Mouse (Mus musculus) liver, embryonic 12.5 days (tissue): ENCODE results near the gene Fads1. TPM values are rescaled to one million over a fixed set of nuclear protein-coding genes. Genes with fewer than 3 reads are reported as not detected.

Experiments used
- ATAC-seq: fragments of 200-750 bp; cut with Nextera tagmentation; 2 replicates; pipeline ENCODE4 v1.8.0; 2017; ENCODE audit warnings: moderate number of reproducible peaks, mild to moderate bottlenecking, moderate library complexity
- H3K27ac ChIP-seq: fragments of 300-500 bp; sonication (generic); 2 replicates; pipeline ENCODE4 v1.5.1; 2016; ENCODE audit warnings: mild to moderate bottlenecking
- H3K27me3 ChIP-seq: fragments of 300-500 bp; sonication (generic); replicated peaks from 2 replicates; pipeline ENCODE4 v1.6.1; 2016; ENCODE audit warnings: mild to moderate bottlenecking, moderate library complexity
- H3K36me3 ChIP-seq: fragments of 300-500 bp; sonication (generic); 2 replicates; pipeline ENCODE4 v1.6.1; 2016; ENCODE audit warnings: mild to moderate bottlenecking, moderate library complexity
- H3K4me1 ChIP-seq: fragments of 300-500 bp; sonication (generic); 2 replicates; pipeline ENCODE4 v1.6.1; 2016
- H3K4me2 ChIP-seq: fragments of 300-500 bp; sonication (generic); 2 replicates; pipeline ENCODE4 v1.6.1; 2016; ENCODE audit warnings: mild to moderate bottlenecking, moderate library complexity
- H3K4me3 ChIP-seq: fragments of 300-500 bp; sonication (generic); 2 replicates; pipeline ENCODE4 v1.5.1; 2016; ENCODE audit warnings: mild to moderate bottlenecking, moderate library complexity
- H3K9ac ChIP-seq: fragments of 300-500 bp; sonication (generic); 2 replicates; pipeline ENCODE4 v1.6.1; 2016; ENCODE audit warnings: mild to moderate bottlenecking, moderate library complexity
- H3K9me3 ChIP-seq: fragments of 300-500 bp; sonication (generic); replicated peaks from 2 replicates; pipeline ENCODE4 v1.6.1; 2016; ENCODE audit warnings: mild to moderate bottlenecking, moderate library complexity
- WGBS: fragments of 180-500 bp; shearing (Covaris S2); methylation state at CpG from one replicate; pipeline ENCODE4 v1.1.7; 2016; ENCODE audit not compliant: insufficient replicate concordance; 5-methylcytosine and 5-hydroxymethylcytosine counted together
- polyA plus RNA-seq: library from polyadenylated mRNA; unstranded; fragments of >200 nt; fragmentation: Nextera tagmentation; extraction: Ambion mirVana; gene quantifications from 2 replicates; pipeline ENCODE4 v1.2.1, GENCODE M21; 2016

The Fads1 gene
- polyA plus RNA-seq, 1 experiment from 2014 or later, result 86.4 TPM

DNA sequence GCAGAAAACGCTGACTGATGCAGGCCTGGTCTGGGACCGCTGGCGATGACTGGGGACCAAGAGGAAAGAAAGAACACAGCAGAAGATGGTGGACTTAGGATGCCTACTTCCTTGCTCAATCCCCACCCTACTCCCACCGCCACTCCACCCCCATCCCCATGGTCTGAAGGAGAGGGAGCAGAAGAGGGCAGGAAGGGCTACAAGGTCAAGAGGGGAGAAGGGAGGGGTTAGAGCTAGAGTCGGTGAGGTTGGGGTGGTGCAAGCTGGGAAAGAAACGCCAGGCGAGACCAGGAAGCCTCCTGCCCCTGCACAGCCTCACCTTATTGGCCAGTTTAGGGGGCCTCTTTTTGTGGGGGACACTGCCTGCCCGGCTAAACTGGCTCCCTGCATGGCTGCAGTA lies 33.4 kb downstream of the Fads1 start:
- H3K36me3 ChIP-seq, result peaks cover 55% of the 10 kb centered on the region
- WGBS, result 57% methylated on average over 8 of the region's 8 CpGs

DNA sequence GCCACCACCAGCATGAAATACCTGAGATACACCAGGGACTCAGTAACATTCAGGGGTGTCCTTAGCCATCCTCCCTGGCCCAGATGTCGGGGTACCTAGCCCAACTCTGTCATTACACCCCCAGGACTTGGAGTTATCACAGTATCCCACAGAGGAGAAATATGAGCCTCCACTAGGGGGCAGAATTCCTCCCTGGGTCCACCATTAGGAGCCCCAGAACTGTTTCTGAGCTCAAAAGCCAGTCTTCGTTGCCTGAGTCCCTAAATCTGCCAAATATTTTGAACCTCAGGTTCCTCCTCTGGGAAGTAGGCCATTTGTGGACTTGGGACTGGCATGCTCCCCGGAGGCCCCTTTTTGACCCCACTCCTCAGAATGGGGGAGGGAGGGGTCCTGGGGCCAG lies 36.4 kb downstream of the Fads1 start:
- no peak overlapping the region for H3K9ac ChIP-seq
- H3K9me3 ChIP-seq, result no peaks in the 10 kb centered on the region
- no peak overlapping the region for H3K4me2 ChIP-seq
- H3K27me3 ChIP-seq, result no peaks in the 10 kb centered on the region; the same call in 1 of the 2 replicates
- no peak overlapping the region for H3K27ac ChIP-seq
- WGBS, result 27% methylated on average over 3 of the region's 3 CpGs
- H3K4me3 ChIP-seq, result no peak overlapping the region
- ATAC-seq, result no peak
- peaks cover 14% of the 10 kb centered on the region for H3K4me1 ChIP-seq
- peaks cover 37% of the 10 kb centered on the region for H3K36me3 ChIP-seq

More for the DNA sequence above, 33.4 kb downstream of the Fads1 start:
- Histone ChIP-seq H3K9ac (no peak overlapping the region), H3K4me1 (peaks cover 10% of the 10 kb centered on the region), H3K9me3 (no peaks in the 10 kb centered on the region), H3K27me3 (no peaks in the 10 kb centered on the region; the same call in 1 of the 2 replicates), H3K4me2 (no peak overlapping the region), H3K27ac (no peak overlapping the region), H3K4me3 (no peak overlapping the region)
- ATAC-seq, result no peak

DNA sequence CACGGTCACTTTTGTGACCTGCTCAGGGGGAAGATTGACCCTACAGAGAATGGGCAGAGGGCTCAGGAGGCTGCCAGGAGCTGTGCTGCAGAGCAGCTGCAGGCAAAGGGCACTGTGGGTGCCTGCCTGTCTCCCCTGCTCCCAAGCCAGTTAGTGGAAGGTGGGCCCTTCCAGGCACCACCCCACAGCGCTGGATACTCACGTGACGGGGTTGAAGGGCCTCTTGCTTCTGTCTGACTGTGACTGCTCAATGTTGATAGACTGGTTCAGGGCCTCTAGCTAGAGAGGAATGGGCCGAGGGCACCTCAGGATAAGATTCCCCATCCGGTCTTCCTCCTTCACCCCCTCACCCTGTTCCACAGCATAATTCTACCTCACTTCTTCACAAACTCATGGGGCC lies 36.9 kb downstream of the Fads1 start:
- Histone ChIP-seq H3K9ac (no peak overlapping the region), H3K4me2 (no peak overlapping the region), H3K4me3 (no peak overlapping the region), H3K36me3 (peaks cover 35% of the 10 kb centered on the region), H3K9me3 (no peaks in the 10 kb centered on the region), H3K27ac (no peak overlapping the region), H3K4me1 (peaks cover 16% of the 10 kb centered on the region), H3K27me3 (peaks cover 4% of the 10 kb centered on the region; the same call in 1 of the 2 replicates)
- no peak for ATAC-seq
- 62% methylated on average over 6 of the region's 6 CpGs for WGBS

DNA sequence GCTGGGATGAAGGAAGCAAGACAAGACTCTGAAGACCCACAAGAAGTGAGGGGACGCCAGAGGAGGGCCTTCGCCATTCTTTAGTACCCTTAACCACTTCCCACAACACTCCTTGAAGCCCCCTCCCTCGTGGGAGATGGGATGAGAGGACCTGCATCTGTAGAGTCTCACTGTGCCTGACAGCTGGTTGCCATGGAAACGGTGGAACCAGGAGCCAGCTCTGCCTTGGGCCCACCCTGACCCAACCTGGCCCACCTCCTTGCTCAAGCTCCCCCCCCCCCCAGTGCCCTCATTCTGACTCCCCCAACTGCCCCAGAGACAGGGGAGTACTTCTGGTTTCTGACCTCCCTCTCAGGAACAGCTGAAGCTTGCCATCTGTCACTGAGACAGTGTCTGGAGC lies 38.9 kb downstream of the Fads1 start:
- 33% methylated on average over 4 of the region's 4 CpGs for WGBS
- peaks cover 9% of the 10 kb centered on the region; the same call in 1 of the 2 replicates for H3K27me3 ChIP-seq
- no peak overlapping the region for H3K4me3 ChIP-seq
- H3K27ac ChIP-seq, result no peak overlapping the region
- H3K4me2 ChIP-seq, result no peak overlapping the region
- H3K4me1 ChIP-seq, result peaks cover 32% of the 10 kb centered on the region
- peaks cover 26% of the 10 kb centered on the region for H3K36me3 ChIP-seq
- ATAC-seq, result no peak
- H3K9ac ChIP-seq, result no peak overlapping the region
- no peaks in the 10 kb centered on the region for H3K9me3 ChIP-seq

DNA sequence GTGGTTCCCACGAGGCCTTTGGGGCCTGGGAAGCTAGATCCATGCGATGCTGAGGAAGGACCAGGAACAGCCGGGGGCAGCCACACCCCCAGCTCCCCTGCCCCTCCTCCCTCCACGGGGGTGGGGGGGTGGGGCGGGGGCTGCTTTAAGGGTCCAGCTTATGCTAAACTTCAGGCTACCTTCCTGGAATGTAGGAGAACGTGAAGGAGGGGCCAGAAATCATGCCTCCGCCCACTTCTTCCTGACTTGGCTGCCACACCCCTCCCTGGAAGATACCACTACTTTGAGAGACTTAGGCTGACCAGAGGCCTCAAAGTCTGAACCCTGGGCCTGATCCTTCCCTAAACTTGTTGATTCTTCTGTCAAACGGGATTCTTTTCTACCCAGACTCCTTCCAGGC lies 40.0 kb downstream of the Fads1 start:
- no peak for ATAC-seq
- Histone ChIP-seq H3K4me2 (no peak overlapping the region), H3K4me1 (peaks cover 32% of the 10 kb centered on the region), H3K4me3 (no peak overlapping the region), H3K9ac (no peak overlapping the region; the same call in 1 of the 2 replicates), H3K27me3 (peaks cover 9% of the 10 kb centered on the region; the same call in 1 of the 2 replicates), H3K9me3 (no peaks in the 10 kb centered on the region), H3K36me3 (peaks cover 26% of the 10 kb centered on the region), H3K27ac (no peak overlapping the region)
- WGBS, result 23% methylated on average over 8 of the region's 8 CpGs

DNA sequence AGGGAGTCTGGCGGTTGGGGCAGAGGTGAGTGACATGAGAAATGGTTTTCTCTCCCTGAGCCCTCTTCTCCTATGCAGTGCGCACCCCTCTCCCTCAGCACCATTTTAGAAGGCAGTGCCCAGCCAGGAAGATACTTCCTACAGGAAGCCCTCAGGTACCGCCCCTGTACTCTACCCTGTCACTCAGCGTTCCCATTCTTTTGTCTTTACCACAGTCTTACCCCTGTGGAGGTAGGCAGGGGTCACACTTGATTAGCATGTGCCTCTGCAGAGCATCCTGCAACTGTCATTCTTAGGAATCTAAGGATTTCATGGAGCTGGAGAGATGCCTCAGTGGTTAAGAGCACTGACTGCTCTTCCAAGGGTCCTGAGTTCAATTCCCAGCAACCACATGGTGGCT lies 40.9 kb downstream of the Fads1 start:
- H3K4me3 ChIP-seq, result no peak overlapping the region
- no peak for ATAC-seq
- no peaks in the 10 kb centered on the region for H3K9me3 ChIP-seq
- 46% methylated on average over 4 of the region's 4 CpGs for WGBS
- H3K4me1 ChIP-seq, result peaks cover 34% of the 10 kb centered on the region
- H3K27ac ChIP-seq, result no peak overlapping the region
- no peak overlapping the region for H3K4me2 ChIP-seq
- no peak overlapping the region for H3K9ac ChIP-seq
- peaks cover 21% of the 10 kb centered on the region for H3K36me3 ChIP-seq
- peaks cover 11% of the 10 kb centered on the region for H3K27me3 ChIP-seq

DNA sequence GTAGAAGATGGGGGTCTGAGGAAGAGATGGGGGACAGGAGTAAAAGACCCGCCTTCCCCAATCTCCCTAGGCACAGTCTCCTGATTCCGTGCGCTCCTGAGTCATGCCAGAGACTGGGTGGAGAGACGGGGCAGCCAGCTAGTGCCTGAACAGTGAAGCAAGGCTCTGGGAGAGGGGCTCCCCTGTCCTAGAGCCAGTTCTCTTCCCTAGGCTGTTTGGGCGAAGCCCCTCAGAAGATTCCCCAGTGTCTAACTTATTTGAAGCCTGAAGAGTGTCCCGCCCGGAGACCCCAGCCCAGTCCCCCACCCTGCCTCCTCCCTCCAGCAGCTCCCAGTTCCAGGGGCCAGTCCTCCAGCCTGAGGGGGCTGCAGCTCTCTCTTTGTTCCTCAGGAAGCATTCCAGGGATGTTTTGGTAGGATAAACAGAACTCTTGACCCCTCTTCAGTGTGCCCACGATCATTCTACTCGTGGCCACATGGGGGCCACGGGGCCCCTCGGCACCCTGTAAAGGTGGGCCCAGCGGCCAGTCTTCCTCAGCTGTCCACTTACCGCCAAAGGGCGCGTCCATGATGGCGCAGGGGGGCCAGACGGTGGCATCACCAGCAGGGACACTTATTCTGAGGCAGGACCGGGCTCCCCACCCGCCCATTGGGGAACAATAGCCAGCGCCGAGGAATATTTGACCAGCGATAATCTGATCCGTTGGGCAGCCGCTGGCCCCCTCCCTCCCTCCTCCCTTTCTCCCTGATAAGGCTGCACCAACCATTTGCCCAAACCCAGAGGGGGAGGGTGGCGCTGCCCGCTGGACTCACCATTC lies 42.2 kb downstream of the Fads1 start:
- Histone ChIP-seq H3K4me3 (no peak overlapping the region), H3K27me3 (peaks cover 20% of the 10 kb centered on the region), H3K9ac (no peak overlapping the region), H3K36me3 (peaks cover 20% of the 10 kb centered on the region), H3K4me1 (peaks cover 36% of the 10 kb centered on the region), H3K4me2 (peak overlapping the region; percentile 10), H3K27ac (peak overlapping the region; percentile 42; the same call in 1 of the 2 replicates), H3K9me3 (no peaks in the 10 kb centered on the region)
- ATAC-seq, result 0 out of 2 replicates have a peak, but pooled peaks have one; percentile 7
- WGBS, result 29% methylated on average over 26 of the region's 26 CpGs

DNA sequence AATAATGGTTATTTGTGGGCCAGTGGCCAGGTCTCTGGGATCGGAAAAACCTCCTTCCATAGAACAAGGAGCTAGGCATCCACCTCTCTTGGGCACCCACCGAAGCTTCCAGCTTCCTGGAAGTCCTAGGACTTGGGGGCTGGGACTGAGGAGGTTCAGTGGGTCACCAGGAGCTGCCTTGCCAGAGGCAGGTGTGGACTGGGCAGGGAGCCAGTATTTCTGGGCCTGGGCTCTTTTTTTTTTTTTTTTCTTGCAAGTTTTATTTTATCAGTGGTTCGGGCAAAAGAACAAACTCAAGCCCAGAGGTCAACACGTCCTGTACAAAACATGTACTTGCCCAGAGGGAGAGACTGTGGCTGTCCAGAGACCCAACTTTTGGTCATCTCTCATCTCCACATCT lies 43.1 kb downstream of the Fads1 start:
- H3K27me3 ChIP-seq, result peaks cover 28% of the 10 kb centered on the region
- H3K36me3 ChIP-seq, result peaks cover 15% of the 10 kb centered on the region
- H3K4me3 ChIP-seq, result no peak overlapping the region
- H3K4me2 ChIP-seq, result no peak overlapping the region
- peak overlapping the region; percentile 42; the same call in 1 of the 2 replicates for H3K27ac ChIP-seq
- WGBS, result 49% methylated on average over 4 of the region's 4 CpGs
- peaks cover 41% of the 10 kb centered on the region for H3K4me1 ChIP-seq
- H3K9ac ChIP-seq, result no peak overlapping the region
- ATAC-seq, result no peak
- H3K9me3 ChIP-seq, result no peaks in the 10 kb centered on the region

DNA sequence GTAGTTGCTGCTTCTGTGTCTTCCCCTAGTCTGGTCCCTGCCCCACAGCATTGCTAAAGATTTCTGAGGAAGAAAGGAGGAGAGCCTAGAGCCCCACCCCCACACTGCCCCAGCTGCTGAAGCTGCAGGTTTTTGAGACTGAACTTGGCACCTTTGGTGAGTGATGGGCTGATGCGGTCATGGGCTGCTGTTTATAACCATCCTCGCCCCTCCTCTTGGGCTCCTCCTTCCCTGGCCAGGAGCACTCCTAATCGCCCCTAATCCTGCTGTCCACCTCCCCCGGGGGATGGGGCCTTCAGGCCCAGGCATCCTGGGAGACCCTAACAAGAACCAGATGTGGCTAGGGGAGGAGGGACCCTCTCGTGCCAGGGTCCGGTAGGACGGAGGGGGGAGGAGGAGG lies 48.3 kb downstream of the Fads1 start:
- H3K36me3 ChIP-seq, result peaks cover 5% of the 10 kb centered on the region; the same call in 1 of the 2 replicates
- H3K27ac ChIP-seq, result no peak overlapping the region
- H3K27me3 ChIP-seq, result peaks cover 39% of the 10 kb centered on the region
- no peak overlapping the region for H3K9ac ChIP-seq
- H3K4me1 ChIP-seq, result peaks cover 38% of the 10 kb centered on the region
- no peaks in the 10 kb centered on the region for H3K9me3 ChIP-seq
- ATAC-seq, result no peak
- no peak overlapping the region for H3K4me3 ChIP-seq
- no peak overlapping the region for H3K4me2 ChIP-seq
- WGBS, result 28% methylated on average over 7 of the region's 7 CpGs

DNA sequence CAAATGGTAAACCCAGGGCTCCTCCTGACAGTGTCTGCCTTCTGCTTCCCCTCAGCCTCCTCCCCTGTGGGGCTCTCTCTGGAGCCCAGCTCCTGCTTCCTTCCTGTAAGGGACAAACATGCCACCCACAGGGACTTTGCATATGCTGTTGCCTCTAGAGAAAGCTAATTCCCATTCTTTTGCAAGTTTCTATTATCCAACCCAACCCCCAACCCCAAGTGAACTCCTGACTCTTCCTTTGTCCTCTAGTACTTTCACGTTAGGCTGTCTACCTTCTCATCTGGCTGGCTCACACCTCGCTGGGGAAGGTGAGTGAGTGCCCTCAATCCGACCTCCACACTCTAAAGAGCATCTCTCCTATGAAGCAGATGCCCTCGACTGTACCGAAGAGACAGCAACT lies 49.2 kb downstream of the Fads1 start:
- ATAC-seq, result no peak
- Histone ChIP-seq H3K4me1 (peaks cover 39% of the 10 kb centered on the region), H3K27me3 (peaks cover 39% of the 10 kb centered on the region), H3K9me3 (no peaks in the 10 kb centered on the region), H3K4me2 (no peak overlapping the region), H3K4me3 (no peak overlapping the region), H3K9ac (no peak overlapping the region), H3K27ac (peak overlapping the region; percentile 15; the same call in 1 of the 2 replicates), H3K36me3 (peaks cover 5% of the 10 kb centered on the region; the same call in 1 of the 2 replicates)
- 34% methylated on average over 5 of the region's 5 CpGs for WGBS

DNA sequence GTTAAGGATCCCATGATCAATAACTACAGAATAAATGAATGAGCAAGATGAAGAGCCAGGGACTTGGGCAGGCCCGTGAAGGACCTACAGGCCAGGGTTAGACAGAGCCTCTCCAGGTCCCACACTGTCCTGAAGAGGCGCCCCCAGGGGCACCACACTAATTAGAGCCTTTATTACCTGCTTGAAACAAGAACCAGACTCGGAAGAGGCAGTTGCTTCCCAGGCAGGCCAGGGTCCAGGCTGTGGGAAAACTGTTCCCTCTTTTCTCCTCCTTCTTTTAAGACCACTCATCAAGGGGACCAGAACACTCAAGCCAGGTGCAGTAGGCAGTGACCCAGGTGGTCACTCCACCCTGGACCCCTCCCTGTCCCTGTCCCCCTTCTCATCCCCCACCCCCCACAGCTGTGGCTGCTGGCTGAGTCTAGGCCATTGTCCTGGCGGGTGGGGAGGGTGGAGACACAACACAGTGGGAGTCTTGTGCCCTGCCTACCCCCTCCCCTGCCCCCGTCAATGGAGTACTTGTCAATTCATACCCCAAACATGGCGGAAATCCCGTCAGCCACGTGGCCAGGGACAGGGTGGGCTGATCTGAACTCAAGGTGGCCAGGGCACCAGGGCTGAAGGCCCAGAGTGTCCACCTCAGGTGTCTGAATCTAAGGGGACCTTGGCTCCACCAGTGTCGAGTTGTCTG lies 49.8 kb downstream of the Fads1 start:
- ATAC-seq, result no peak
- no peaks in the 10 kb centered on the region for H3K9me3 ChIP-seq
- WGBS, result 39% methylated on average over 9 of the region's 9 CpGs
- H3K4me1 ChIP-seq, result peaks cover 39% of the 10 kb centered on the region
- H3K36me3 ChIP-seq, result peaks cover 5% of the 10 kb centered on the region; the same call in 1 of the 2 replicates
- no peak overlapping the region for H3K27ac ChIP-seq
- H3K4me2 ChIP-seq, result no peak overlapping the region
- H3K9ac ChIP-seq, result no peak overlapping the region
- peaks cover 41% of the 10 kb centered on the region for H3K27me3 ChIP-seq
- H3K4me3 ChIP-seq, result no peak overlapping the region
